Mouse (Mus musculus) T-cell, adult 2 months (primary cell): ENCODE data around the gene Rdx.
"Not testable (repeated sequence)": the region's sequence is repeated elsewhere in the genome, so short reads cannot be mapped to it uniquely, and the experiment has no call there.

Experiments
- DNase-seq: peaks from one replicate; pipeline ENCODE4 v3.0.0; 2022; ENCODE audit warnings: low spot score

Gene Rdx

GRCm38 (mm10) chr9:52055313-52055712 is 8.3 kb downstream of the Rdx start:
- DNase-seq: no peak

GRCm38 (mm10) chr9:52059788-52060187 is 12.8 kb downstream of the Rdx start:
- no peak for DNase-seq

- DNase-seq: peak; percentile 45
These were observed 23.1 kb downstream of the Rdx start for GRCm38 (mm10) chr9:52070052-52070451.

- DNase-seq: not testable (repeated sequence)
These were observed 24.4 kb downstream of the Rdx start for GRCm38 (mm10) chr9:52071352-52071751.

GRCm38 (mm10) chr9:52072202-52072601 is 25.2 kb downstream of the Rdx start:
- no peak for DNase-seq

- no peak for DNase-seq
These were observed 29.1 kb downstream of the Rdx start for GRCm38 (mm10) chr9:52076089-52076488.

GRCm38 (mm10) chr9:52077692-52078091 is 30.7 kb downstream of the Rdx start:
- DNase-seq: no peak

GRCm38 (mm10) chr9:52081979-52082378 is 35.0 kb downstream of the Rdx start:
- DNase-seq: no peak

- DNase-seq: no peak
These were observed 35.4 kb downstream of the Rdx start for GRCm38 (mm10) chr9:52082414-52082813.

GRCm38 (mm10) chr9:52091752-52092151 is 44.8 kb downstream of the Rdx start:
- DNase-seq: no peak

- DNase-seq: no peak
These were observed 45.3 kb downstream of the Rdx start for GRCm38 (mm10) chr9:52092311-52092710.

GRCm38 (mm10) chr9:52093108-52093507 is 46.1 kb downstream of the Rdx start:
- DNase-seq: no peak

- DNase-seq: no peak
These were observed 47.0 kb downstream of the Rdx start for GRCm38 (mm10) chr9:52094016-52094415.

- no peak for DNase-seq
These were observed 47.6 kb downstream of the Rdx start for GRCm38 (mm10) chr9:52094471-52094980.

- DNase-seq: no peak
These were observed 48.7 kb downstream of the Rdx start for GRCm38 (mm10) chr9:52095666-52096065.

- no peak for DNase-seq
These were observed 50.4 kb downstream of the Rdx start for GRCm38 (mm10) chr9:52097386-52097785.

GRCm38 (mm10) chr9:52098600-52098999 is 51.6 kb downstream of the Rdx start:
- peak; percentile 61 for DNase-seq

GRCm38 (mm10) chr9:52100426-52100825 is 53.5 kb downstream of the Rdx start:
- no peak for DNase-seq

GRCm38 (mm10) chr9:52102060-52102844 is 55.3 kb downstream of the Rdx start:
- DNase-seq: no peak

GRCm38 (mm10) chr9:52103448-52104224 is 56.7 kb downstream of the Rdx start:
- no peak for DNase-seq

GRCm38 (mm10) chr9:52104225-52104615 is 57.2 kb downstream of the Rdx start:
- DNase-seq: no peak

- DNase-seq: no peak
These were observed 58.5 kb downstream of the Rdx start for GRCm38 (mm10) chr9:52105423-52105822.

- no peak for DNase-seq
These were observed 60.2 kb downstream of the Rdx start for GRCm38 (mm10) chr9:52107161-52107560.
